In the genomic region with DNA sequence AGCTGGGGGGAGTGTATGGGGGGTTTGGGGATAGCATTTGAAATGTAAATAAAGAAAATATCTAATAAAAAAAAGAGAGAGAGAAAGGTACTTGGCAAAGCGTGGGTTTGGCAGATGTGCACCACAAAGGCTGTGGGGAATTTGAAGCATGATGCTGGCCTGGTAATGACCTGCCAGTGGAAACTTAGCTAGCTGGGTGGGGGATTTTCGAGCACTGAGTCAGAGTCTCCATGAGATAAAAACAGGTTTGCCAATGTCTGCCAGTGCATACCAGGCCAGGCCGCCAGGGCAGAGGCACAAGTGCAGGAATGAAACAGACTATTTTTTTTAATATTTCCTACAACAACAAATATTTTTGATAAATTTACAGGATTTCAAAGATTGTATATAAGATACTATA, we compare ENCODE assay signal across 18 mouse cellular contexts.
A peak's percentile ranks its signal among the peaks of the same experiment; 100 is the strongest.
DNase-seq lines count a peak whose midpoint lies in the region; ATAC-seq lines count a peak whose summit lies in the region.
"Had no signal": no experiment of that assay in that cellular context is flagged by ENCODE, and none has a peak within 500 bp of the region (broad histone marks: within the 10 kb centered on the region; RNA-seq: fewer than 3 reads in every experiment).

No protein-coding gene starts in this region.

- H3K36me3 ChIP-seq in heart, embryonic 10.5 days, result no peaks in the 10 kb centered on the region
- no peaks in the 10 kb centered on the region for H3K36me3 ChIP-seq in forebrain, embryonic 15.5 days
- H3K36me3 ChIP-seq: embryonic facial prominence, embryonic 12.5 days had no signal

- peak; percentile 88 for DNase-seq in 3T3-L1 (ENCODE audit: low read depth, low spot score)
- DNase-seq in CD4-positive, CD25-positive, alpha-beta regulatory T cell, adult 2 months (ENCODE audit: low read depth, low spot score), result peak; percentile 4
- DNase-seq in NIH3T3 (ENCODE audit: low read depth), result peak; percentile 29
- DNase-seq in heart, embryonic 10.5 days (ENCODE audit: low spot score), result no peak
- DNase-seq: adrenal gland, postnatal 10 days; cerebellum, adult 11 months; cerebellum, adult 8-10 months; cerebellum, postnatal 25 days; gastrocnemius, postnatal 36 days; heart, adult 11 months; heart, postnatal 10 days; kidney, adult 2 months had no signal

- no peak overlapping the region for H3K27ac ChIP-seq in heart, embryonic 10.5 days
- no peak overlapping the region for H3K27ac ChIP-seq in forebrain, embryonic 15.5 days (replicated peaks)
- H3K27ac ChIP-seq: embryonic facial prominence, embryonic 12.5 days; forebrain, embryonic 13.5 days; hindbrain, embryonic 14.5 days had no signal

- H3K9me3 ChIP-seq in heart, embryonic 10.5 days, result no peaks in the 10 kb centered on the region
- no peaks in the 10 kb centered on the region for H3K9me3 ChIP-seq in forebrain, embryonic 15.5 days
- H3K9me3 ChIP-seq: embryonic facial prominence, embryonic 12.5 days; forebrain, embryonic 13.5 days had no signal

- no peak for ATAC-seq in forebrain, embryonic 15.5 days (replicated peaks)
- no peak for ATAC-seq in megakaryocyte-erythroid progenitor cell, adult 5-6 weeks (replicated peaks; ENCODE audit: low FRiP score, low TSS enrichment, poor library complexity, severe bottlenecking)
- ATAC-seq: forebrain, embryonic 13.5 days; intestine, embryonic 16.5 days had no signal

- no peak overlapping the region for H3K9ac ChIP-seq in forebrain, embryonic 15.5 days (replicated peaks)
- H3K9ac ChIP-seq: embryonic facial prominence, embryonic 12.5 days; forebrain, embryonic 13.5 days; hindbrain, embryonic 14.5 days had no signal

- no peak overlapping the region for H3K4me3 ChIP-seq in heart, embryonic 10.5 days
- H3K4me3 ChIP-seq in forebrain, embryonic 15.5 days, result no peak overlapping the region
- H3K4me3 ChIP-seq: embryonic facial prominence, embryonic 12.5 days; forebrain, embryonic 13.5 days had no signal

- no peak overlapping the region for H3K4me2 ChIP-seq in forebrain, embryonic 15.5 days (replicated peaks)
- H3K4me2 ChIP-seq: embryonic facial prominence, embryonic 12.5 days; forebrain, embryonic 13.5 days; hindbrain, embryonic 14.5 days had no signal

- 74% methylated on average over 3 of the region's 3 CpGs for WGBS in heart, embryonic 10.5 days
- 84% methylated on average over 3 of the region's 3 CpGs for WGBS in forebrain, embryonic 15.5 days

- no peaks in the 10 kb centered on the region for H3K27me3 ChIP-seq in heart, embryonic 10.5 days (ENCODE audit: insufficient read depth, poor library complexity, severe bottlenecking)
- no peaks in the 10 kb centered on the region for H3K27me3 ChIP-seq in forebrain, embryonic 15.5 days
- H3K27me3 ChIP-seq: embryonic facial prominence, embryonic 12.5 days; forebrain, embryonic 13.5 days had no signal

- no peaks in the 10 kb centered on the region for H3K4me1 ChIP-seq in heart, embryonic 10.5 days
- H3K4me1 ChIP-seq in forebrain, embryonic 15.5 days, result no peaks in the 10 kb centered on the region
- H3K4me1 ChIP-seq: embryonic facial prominence, embryonic 12.5 days; forebrain, embryonic 13.5 days had no signal
